Mouse (Mus musculus): Measurements from ENCODE around the gene Ttc36. TPM values are rescaled to one million over a fixed set of nuclear protein-coding genes. Genes with fewer than 3 reads are reported as not detected.

The Ttc36 gene
- polyA plus RNA-seq, 1 experiment from 2014 or later, result 5.8 TPM

GRCm38 (mm10) chr9:44760873-44761272, 42.0 kb downstream of the Ttc36 start:
- H3K4me2 ChIP-seq (ENCODE audit: low read depth, low read length), result no peak overlapping the region
- H3K27me3 ChIP-seq (replicated peaks; ENCODE audit: control insufficient read depth, insufficient read depth, low read length), result no peaks in the 10 kb centered on the region
- peaks cover 21% of the 10 kb centered on the region for H3K4me1 ChIP-seq (ENCODE audit: control insufficient read depth, insufficient read depth, low read length)
- WGBS, result 71% methylated on average over 2 of the region's 2 CpGs
- no peak overlapping the region for H3K27ac ChIP-seq (ENCODE audit: low read length)
- H3K4me3 ChIP-seq (ENCODE audit: low read length), result no peak overlapping the region
- no peak overlapping the region for H3K9ac ChIP-seq (ENCODE audit: low read depth, low read length)
- peaks cover 4% of the 10 kb centered on the region for H3K36me3 ChIP-seq (ENCODE audit: control insufficient read depth, insufficient read depth, low read length)
- ATAC-seq, result no peak
- H3K9me3 ChIP-seq (ENCODE audit: control insufficient read depth, low read length), result no peaks in the 10 kb centered on the region

Other genes with a start within 250 kb of the Ttc36 start
- 1.1 TPM in 2 replicates for gene Cxcr5, start 241.2 kb downstream of the Ttc36 start, polyA plus RNA-seq (2015; fragmentation: Nextera tagmentation; extraction: Ambion mirVana)
- 8.1 and 9.8 TPM in 2 replicates for gene Ddx6, start 198.2 kb downstream of the Ttc36 start, polyA plus RNA-seq (2015; fragmentation: Nextera tagmentation; extraction: Ambion mirVana)
- 0.09 and 0.16 TPM in 2 replicates for gene Treh, start 129.8 kb downstream of the Ttc36 start, polyA plus RNA-seq (2015; fragmentation: Nextera tagmentation; extraction: Ambion mirVana)
- 12.9 and 14.4 TPM in 2 replicates for gene Phldb1, start 67.9 kb downstream of the Ttc36 start, polyA plus RNA-seq (2015; fragmentation: Nextera tagmentation; extraction: Ambion mirVana)
- 187 and 196 TPM in 2 replicates for gene Arcn1, start 35.2 kb downstream of the Ttc36 start, polyA plus RNA-seq (2015; fragmentation: Nextera tagmentation; extraction: Ambion mirVana)
- gene Ift46, start 35.2 kb downstream of the Ttc36 start, polyA plus RNA-seq (2015; fragmentation: Nextera tagmentation; extraction: Ambion mirVana), result 68.1 and 71.4 TPM in 2 replicates
- gene Tmem25, start 3.8 kb downstream of the Ttc36 start, polyA plus RNA-seq (2015; fragmentation: Nextera tagmentation; extraction: Ambion mirVana), result 5.9 and 7.0 TPM in 2 replicates
- 5.3 and 7.7 TPM in 2 replicates for gene Kmt2a, start 78.2 kb upstream of the Ttc36 start, polyA plus RNA-seq (2015; fragmentation: Nextera tagmentation; extraction: Ambion mirVana)
- gene Atp5l, start 117.7 kb upstream of the Ttc36 start, polyA plus RNA-seq (2015; fragmentation: Nextera tagmentation; extraction: Ambion mirVana), result 937 and 949 TPM in 2 replicates
- gene Ube4a, start 162.5 kb upstream of the Ttc36 start, polyA plus RNA-seq (2015; fragmentation: Nextera tagmentation; extraction: Ambion mirVana), result 23.0 and 23.9 TPM in 2 replicates
- 1.1 and 1.2 TPM in 2 replicates for gene Cd3g, start 177.4 kb upstream of the Ttc36 start, polyA plus RNA-seq (2015; fragmentation: Nextera tagmentation; extraction: Ambion mirVana)
- gene Cd3d, start 178.7 kb upstream of the Ttc36 start, polyA plus RNA-seq (2015; fragmentation: Nextera tagmentation; extraction: Ambion mirVana), result not detected in 2 replicates
- gene Cd3e, start 206.6 kb upstream of the Ttc36 start, polyA plus RNA-seq (2015; fragmentation: Nextera tagmentation; extraction: Ambion mirVana), result 0.71 and 1.1 TPM in 2 replicates
- gene Mpzl2, start 236.7 kb upstream of the Ttc36 start, polyA plus RNA-seq (2015; fragmentation: Nextera tagmentation; extraction: Ambion mirVana), result 25.7 and 29.1 TPM in 2 replicates